9 mouse cellular contexts compared by ENCODE assay signal in the genomic region with DNA sequence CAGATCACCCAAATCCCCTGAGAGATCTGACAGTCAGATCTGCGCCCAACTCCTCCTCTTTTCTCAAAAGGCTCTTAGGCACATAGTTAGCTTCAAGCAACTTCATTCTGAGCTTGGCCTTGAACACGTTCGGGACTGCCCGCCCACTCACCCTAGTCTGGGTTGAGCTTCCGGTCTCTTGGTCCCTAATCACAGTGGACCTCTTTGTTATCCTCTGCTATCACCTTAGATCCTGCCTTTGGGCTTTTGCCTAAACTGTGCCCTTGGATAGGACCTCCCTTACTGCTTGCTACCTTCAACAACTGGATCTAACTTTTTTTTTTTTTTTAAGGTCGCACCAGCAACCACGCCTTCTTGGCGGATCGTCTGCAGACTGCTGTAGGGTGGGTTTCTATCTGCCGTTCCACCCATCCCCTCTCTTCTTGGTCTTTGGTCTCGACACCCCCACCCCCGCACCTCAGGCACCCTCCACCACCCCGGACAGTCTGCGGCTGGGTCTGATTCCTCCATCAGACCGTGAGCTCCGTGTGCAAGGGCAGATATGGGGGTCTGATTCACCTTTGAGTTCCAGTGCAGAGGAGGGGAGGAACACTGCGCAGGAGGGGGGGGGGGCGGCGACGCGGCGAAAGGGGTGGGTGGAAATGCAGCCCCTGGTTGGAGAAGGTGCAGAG. TPM values are rescaled to one million over a fixed set of nuclear protein-coding genes. Genes with fewer than 3 reads are reported as not detected.
DNase-seq lines count a peak whose midpoint lies in the region; ATAC-seq and TF ChIP-seq lines count a peak whose summit lies in the region.
"Had no signal": no experiment of that assay in that cellular context is flagged by ENCODE, and none has a peak within 500 bp of the region (broad histone marks: within the 10 kb centered on the region; RNA-seq: fewer than 3 reads in every experiment).

No protein-coding gene starts in this region.

- H3K36me3 ChIP-seq in embryonic facial prominence, embryonic 10.5 days (replicated peaks), result peaks cover 14% of the 10 kb centered on the region
- peaks cover 4% of the 10 kb centered on the region for H3K36me3 ChIP-seq in heart, embryonic 15.5 days
- H3K36me3 ChIP-seq in kidney, postnatal 0 days (ENCODE audit: insufficient read depth, low read length), result no peaks in the 10 kb centered on the region

- TF ChIP-seq CTCF in kidney, postnatal 0 days (IDR thresholded peaks at IDR 0.05; ENCODE audit: low read depth), result no peak

- peak overlapping the region; percentile 99 for H3K27ac ChIP-seq in embryonic facial prominence, embryonic 10.5 days (replicated peaks)
- peak overlapping the region; percentile 100 for H3K27ac ChIP-seq in heart, embryonic 15.5 days
- H3K27ac ChIP-seq in kidney, postnatal 0 days, result peak overlapping the region; percentile 98

- peak overlapping the region; percentile 92 for H3K4me3 ChIP-seq in embryonic facial prominence, embryonic 10.5 days
- H3K4me3 ChIP-seq in heart, embryonic 15.5 days, result peak overlapping the region; percentile 96
- H3K4me3 ChIP-seq in kidney, postnatal 0 days (replicated peaks; ENCODE audit: low read depth, low read length), result peak overlapping the region; percentile 82

- H3K9ac ChIP-seq in heart, embryonic 15.5 days, result peak overlapping the region; percentile 95
- H3K9ac ChIP-seq in kidney, postnatal 0 days (ENCODE audit: low read depth, low read length), result peak overlapping the region; percentile 86

- WGBS in embryonic facial prominence, embryonic 10.5 days, result under 1% methylated on average over 20 of the region's 22 CpGs
- WGBS in heart, embryonic 15.5 days, result 3% methylated on average over 18 of the region's 22 CpGs
- WGBS in kidney, postnatal 0 days, result 1% methylated on average over 17 of the region's 22 CpGs

- H3K27me3 ChIP-seq in embryonic facial prominence, embryonic 10.5 days (replicated peaks; ENCODE audit: low read depth, poor library complexity, severe bottlenecking), result no peaks in the 10 kb centered on the region
- H3K27me3 ChIP-seq in heart, embryonic 15.5 days, result no peaks in the 10 kb centered on the region
- no peaks in the 10 kb centered on the region for H3K27me3 ChIP-seq in kidney, postnatal 0 days (ENCODE audit: insufficient read depth, low read length)

- ATAC-seq in heart, embryonic 15.5 days (replicated peaks; ENCODE audit: insufficient number of reproducible peaks, insufficient read depth, low FRiP score, low read depth), result peak; percentile 36
- ATAC-seq in kidney, postnatal 0 days (replicated peaks; ENCODE audit: low FRiP score, low read depth), result peak; percentile 33
- ATAC-seq in granulocyte monocyte progenitor cell, adult 5-6 weeks (replicated peaks; ENCODE audit: poor library complexity, severe bottlenecking), result no peak

- DNase-seq in ES-CJ7 (ENCODE audit: low read depth, low spot score), result peak; percentile 67
- peak; percentile 81 for DNase-seq in adrenal gland, adult 2 months
- DNase-seq in embryonic facial prominence, embryonic 10.5 days (ENCODE audit: low spot score), result peak; percentile 76
- DNase-seq in kidney, postnatal 0 days (ENCODE audit: low spot score), result peak; percentile 66
- peak; percentile 67 for DNase-seq in lung, postnatal 36 days
- peak; percentile 61 to 73 for DNase-seq in right cerebral cortex, postnatal 10 days (ENCODE audit: low spot score in 2 of 2)

- H3K4me2 ChIP-seq in heart, embryonic 15.5 days, result peak overlapping the region; percentile 79
- peak overlapping the region; percentile 94 for H3K4me2 ChIP-seq in kidney, postnatal 0 days (ENCODE audit: low read length)

- H3K4me1 ChIP-seq in embryonic facial prominence, embryonic 10.5 days, result peaks cover 24% of the 10 kb centered on the region
- peaks cover 25% of the 10 kb centered on the region for H3K4me1 ChIP-seq in heart, embryonic 15.5 days (replicated peaks)
- H3K4me1 ChIP-seq in kidney, postnatal 0 days (replicated peaks; ENCODE audit: insufficient read depth, low read length), result peaks cover 25% of the 10 kb centered on the region

- H3K9me3 ChIP-seq in embryonic facial prominence, embryonic 10.5 days, result no peaks in the 10 kb centered on the region
- H3K9me3 ChIP-seq in heart, embryonic 15.5 days (replicated peaks), result no peaks in the 10 kb centered on the region
- H3K9me3 ChIP-seq in kidney, postnatal 0 days (replicated peaks; ENCODE audit: low read length), result no peaks in the 10 kb centered on the region

RNA-seq across cellular contexts. Expression of gene Spaca6, which starts 0.9 kb away (rescaled TPM):
- total RNA-seq in adrenal gland, adult 2 months (2021), result 10 to 100 TPM; 47.5 to 52.3 TPM
- polyA plus RNA-seq in adrenal gland, adult 2 months (2012; rRNA removed), result 41.1 and 41.3 TPM in 2 replicates
- 59.1 and 61.6 TPM in 2 replicates for polyA plus RNA-seq in embryonic facial prominence, embryonic 10.5 days (2016; fragmentation: Nextera tagmentation; extraction: Ambion mirVana)
- polyA plus RNA-seq in heart, embryonic 15.5 days (2015; fragmentation: Nextera tagmentation; extraction: Ambion mirVana), result 17.2 and 23.1 TPM in 2 replicates
- polyA plus RNA-seq in kidney, postnatal 0 days (2015; fragmentation: Nextera tagmentation; extraction: Ambion mirVana), result 14.4 and 18.5 TPM in 2 replicates
- 1.6 and 3.2 TPM in 2 replicates for total RNA-seq in granulocyte monocyte progenitor cell, adult 5-6 weeks (2014; fragmentation: Nextera tagmentation)
- total RNA-seq in granulocyte monocyte progenitor cell, adult 5-6 weeks (2017), result not detected in 2 replicates

RNA-seq across cellular contexts. Expression of gene Has1, which starts 28.9 kb away (rescaled TPM):
- under 1 TPM in 1 of 2 experiments, not detected in 1; 0.07 TPM for total RNA-seq in adrenal gland, adult 2 months (2021)
- polyA plus RNA-seq in adrenal gland, adult 2 months (2012; rRNA removed), result 0.22 and 0.36 TPM in 2 replicates
- polyA plus RNA-seq in embryonic facial prominence, embryonic 10.5 days (2016; fragmentation: Nextera tagmentation; extraction: Ambion mirVana), result 1.2 and 1.5 TPM in 2 replicates
- polyA plus RNA-seq in heart, embryonic 15.5 days (2015; fragmentation: Nextera tagmentation; extraction: Ambion mirVana), result 0.66 and 0.79 TPM in 2 replicates
- polyA plus RNA-seq in kidney, postnatal 0 days (2015; fragmentation: Nextera tagmentation; extraction: Ambion mirVana), result 0.28 and 0.41 TPM in 2 replicates
- not detected in 2 replicates for total RNA-seq in granulocyte monocyte progenitor cell, adult 5-6 weeks (2014; fragmentation: Nextera tagmentation)
- total RNA-seq in granulocyte monocyte progenitor cell, adult 5-6 weeks (2017), result not detected in 2 replicates

RNA-seq across cellular contexts. Expression of gene Fpr1, which starts 57.7 kb away (rescaled TPM):
- total RNA-seq in adrenal gland, adult 2 months (2021), result not detected
- polyA plus RNA-seq in adrenal gland, adult 2 months (2012; rRNA removed), result not detected in 2 replicates
- polyA plus RNA-seq in embryonic facial prominence, embryonic 10.5 days (2016; fragmentation: Nextera tagmentation; extraction: Ambion mirVana), result not detected in 2 replicates
- polyA plus RNA-seq in heart, embryonic 15.5 days (2015; fragmentation: Nextera tagmentation; extraction: Ambion mirVana), result 0.38 and 0.58 TPM in 2 replicates
- 0.39 and 0.83 TPM in 2 replicates for polyA plus RNA-seq in kidney, postnatal 0 days (2015; fragmentation: Nextera tagmentation; extraction: Ambion mirVana)
- not detected in 2 replicates for total RNA-seq in granulocyte monocyte progenitor cell, adult 5-6 weeks (2014; fragmentation: Nextera tagmentation)
- total RNA-seq in granulocyte monocyte progenitor cell, adult 5-6 weeks (2017), result 1.1 and 2.9 TPM in 2 replicates
- total RNA-seq: layer of hippocampus, postnatal 25 days had no signal
